ENCODE assay signal across 9 mouse cellular contexts in genomic region chr1:180774664-180775063, GRCm38 (mm10). TPM values are rescaled to one million over a fixed set of nuclear protein-coding genes. Genes with fewer than 3 reads are reported as not detected.
DNase-seq lines count a peak whose midpoint lies in the region; TF ChIP-seq lines count a peak whose summit lies in the region.
"Had no signal": no experiment of that assay in that cellular context is flagged by ENCODE, and none has a peak within 500 bp of the region (broad histone marks: within the 10 kb centered on the region; RNA-seq: fewer than 3 reads in every experiment).

No protein-coding gene starts in this region.

- no peak for TF ChIP-seq POLR2A in ES-Bruce4 (IDR thresholded peaks at IDR 0.05; ENCODE audit: insufficient read depth, low read length)

- H3K4me3 ChIP-seq in ES-Bruce4 (ENCODE audit: low read depth, low read length), result no peak overlapping the region
- H3K4me3 ChIP-seq: hindbrain, embryonic 15.5 days had no signal

- DNase-seq in kidney, postnatal 4 days, result peak; percentile 43 to 49
- no peak for DNase-seq in kidney, adult 8-10 months
- peak; percentile 55 for DNase-seq in WW6 (ENCODE audit: low read depth, low spot score)
- peak; percentile 56 for DNase-seq in mesoderm, embryonic 11.5 days (ENCODE audit: low read depth, low spot score)
- no peak for DNase-seq in left cerebral cortex, adult 9 months (ENCODE audit: low spot score in 2 of 2)
- no peak for DNase-seq in layer of hippocampus, adult 9-11 months
- no peak for DNase-seq in layer of hippocampus, adult 18-20 months (ENCODE audit: low spot score in 2 of 2)

- H3K9me3 ChIP-seq in ES-Bruce4 (replicated peaks; ENCODE audit: control insufficient read depth, insufficient read depth, low read length, poor library complexity, severe bottlenecking), result no peaks in the 10 kb centered on the region; the same call in 1 of the 2 replicates
- H3K9me3 ChIP-seq: hindbrain, embryonic 15.5 days had no signal

- H3K36me3 ChIP-seq in ES-Bruce4 (ENCODE audit: control insufficient read depth, insufficient read depth, low read length, poor library complexity, severe bottlenecking), result no peaks in the 10 kb centered on the region
- H3K36me3 ChIP-seq: hindbrain, embryonic 15.5 days had no signal

- H3K4me1 ChIP-seq in ES-Bruce4 (ENCODE audit: control insufficient read depth, insufficient read depth, low read length), result no peaks in the 10 kb centered on the region

- TF ChIP-seq EP300 in ES-Bruce4 (IDR thresholded peaks at IDR 0.05; ENCODE audit: insufficient read depth, low read depth, low read length), result no peak

- TF ChIP-seq CTCF in ES-Bruce4 (IDR thresholded peaks at IDR 0.05; ENCODE audit: low read depth, low read length), result peak; percentile 75

- H3K27me3 ChIP-seq in ES-Bruce4 (ENCODE audit: control insufficient read depth, insufficient read depth, low read length, poor library complexity, severe bottlenecking), result no peaks in the 10 kb centered on the region
- H3K27me3 ChIP-seq: hindbrain, embryonic 15.5 days had no signal

- no peak overlapping the region for H3K27ac ChIP-seq in ES-Bruce4 (ENCODE audit: insufficient read depth, low read length)
- H3K27ac ChIP-seq: hindbrain, embryonic 15.5 days had no signal

- no peak overlapping the region for H3K9ac ChIP-seq in ES-Bruce4 (ENCODE audit: low read depth, poor library complexity, severe bottlenecking)
- H3K9ac ChIP-seq: hindbrain, embryonic 15.5 days had no signal

RNA-seq across cellular contexts. Expression of gene H3f3a, which starts 39.1 kb away (rescaled TPM):
- polyA plus RNA-seq in ES-Bruce4 (2011; ENCODE audit: insufficient read depth, insufficient read length, low read depth, missing spikeins), result 679 and 698 TPM in 2 replicates
- total RNA-seq in layer of hippocampus, adult 18-20 months (2021), result 100 to 1,000 TPM; 316 to 322 TPM

RNA-seq across cellular contexts. Expression of gene Acbd3, which starts 48.8 kb away (rescaled TPM):
- 44.8 and 47.7 TPM in 2 replicates for polyA plus RNA-seq in ES-Bruce4 (2011; ENCODE audit: insufficient read depth, insufficient read length, low read depth, missing spikeins)
- total RNA-seq in layer of hippocampus, adult 18-20 months (2021), result 10 to 100 TPM; 34.3 to 34.8 TPM

Comparison
In these comparisons a context has a peak if more than half of its experiments do, and no peak if none do; other contexts are left out.
1. DNase-seq: peak in kidney, postnatal 4 days (2 of 2), WW6 (single experiment) and mesoderm, embryonic 11.5 days (single experiment); none in kidney, adult 8-10 months (0 of 2), left cerebral cortex, adult 9 months (0 of 2), layer of hippocampus, adult 9-11 months (single experiment) and layer of hippocampus, adult 18-20 months (0 of 2).